ENCODE assay signal across 11 mouse cellular contexts in genomic region chr2:167252057-167252687, GRCm38 (mm10). TPM values are rescaled to one million over a fixed set of nuclear protein-coding genes. Genes with fewer than 3 reads are reported as not detected.
DNase-seq lines count a peak whose midpoint lies in the region; ATAC-seq and TF ChIP-seq lines count a peak whose summit lies in the region.
"Had no signal": no experiment of that assay in that cellular context is flagged by ENCODE, and none has a peak within 500 bp of the region (broad histone marks: within the 10 kb centered on the region; RNA-seq: fewer than 3 reads in every experiment).

No protein-coding gene starts in this region.

- no peak overlapping the region for H3K9ac ChIP-seq in heart, embryonic 15.5 days
- H3K9ac ChIP-seq in heart, postnatal 0 days (replicated peaks; ENCODE audit: low read depth, low read length), result no peak overlapping the region
- no peak overlapping the region for H3K9ac ChIP-seq in stomach, embryonic 14.5 days (replicated peaks; ENCODE audit: low read depth, low read length)
- H3K9ac ChIP-seq: hindbrain, embryonic 15.5 days had no signal

- H3K4me2 ChIP-seq in heart, embryonic 15.5 days, result no peak overlapping the region
- no peak overlapping the region for H3K4me2 ChIP-seq in heart, postnatal 0 days (ENCODE audit: low read depth, low read length)
- H3K4me2 ChIP-seq in stomach, embryonic 14.5 days (replicated peaks; ENCODE audit: low read depth, low read length), result no peak overlapping the region
- H3K4me2 ChIP-seq: hindbrain, embryonic 15.5 days had no signal

- DNase-seq in heart, postnatal 14 days, result no peak
- peak; percentile 28 for DNase-seq in lung, postnatal 14 days
- DNase-seq in lung, postnatal 4 days, result no peak
- DNase-seq in heart, postnatal 0 days (ENCODE audit: low spot score), result no peak
- no peak for DNase-seq in frontal cortex, adult 2 months (ENCODE audit: extremely low spot score in 1 of 2, low spot score in 1 of 2)
- DNase-seq: cerebellum, adult 9-11 months; layer of hippocampus, adult 9-11 months had no signal

- ATAC-seq in heart, embryonic 15.5 days (replicated peaks; ENCODE audit: insufficient number of reproducible peaks, insufficient read depth, low FRiP score, low read depth), result peak; percentile 7; the same call in 1 of the 2 replicates
- peak; percentile 14; the same call in 1 of the 2 replicates for ATAC-seq in heart, postnatal 0 days (ENCODE audit: insufficient read depth, low read depth)
- ATAC-seq in stomach, embryonic 14.5 days (ENCODE audit: insufficient number of reproducible peaks, insufficient read depth, low FRiP score, low read depth), result no peak

- 22% methylated on average over 3 of the region's 3 CpGs for WGBS in heart, embryonic 15.5 days
- 37% methylated on average over 3 of the region's 3 CpGs for WGBS in heart, postnatal 0 days
- WGBS in stomach, embryonic 14.5 days, result 27% methylated on average over 2 of the region's 3 CpGs

- no peaks in the 10 kb centered on the region for H3K36me3 ChIP-seq in heart, embryonic 15.5 days
- no peaks in the 10 kb centered on the region for H3K36me3 ChIP-seq in heart, postnatal 0 days (replicated peaks; ENCODE audit: control insufficient read depth, insufficient read depth, low read length)
- no peaks in the 10 kb centered on the region for H3K36me3 ChIP-seq in stomach, embryonic 14.5 days (ENCODE audit: control insufficient read depth, insufficient read depth, low read length)
- H3K36me3 ChIP-seq: hindbrain, embryonic 15.5 days had no signal

- peaks cover 44% of the 10 kb centered on the region for H3K4me1 ChIP-seq in heart, embryonic 15.5 days (replicated peaks)
- peaks cover 22% of the 10 kb centered on the region; the same call in 1 of the 2 replicates for H3K4me1 ChIP-seq in heart, postnatal 0 days (ENCODE audit: control insufficient read depth, insufficient read depth)
- H3K4me1 ChIP-seq in stomach, embryonic 14.5 days (ENCODE audit: control insufficient read depth, insufficient read depth, low read length), result peaks cover 30% of the 10 kb centered on the region
- H3K4me1 ChIP-seq: hindbrain, embryonic 15.5 days had no signal

- no peak overlapping the region for H3K4me3 ChIP-seq in heart, embryonic 15.5 days
- H3K4me3 ChIP-seq in heart, postnatal 0 days (ENCODE audit: low read depth, low read length), result no peak overlapping the region
- H3K4me3 ChIP-seq in stomach, embryonic 14.5 days (ENCODE audit: low read depth, low read length), result no peak overlapping the region
- H3K4me3 ChIP-seq: hindbrain, embryonic 15.5 days had no signal

- no peaks in the 10 kb centered on the region for H3K9me3 ChIP-seq in heart, embryonic 15.5 days (replicated peaks)
- no peaks in the 10 kb centered on the region for H3K9me3 ChIP-seq in heart, postnatal 0 days (replicated peaks; ENCODE audit: control insufficient read depth, low read length)
- H3K9me3 ChIP-seq in stomach, embryonic 14.5 days (ENCODE audit: control insufficient read depth, low read depth, low read length), result no peaks in the 10 kb centered on the region
- H3K9me3 ChIP-seq: hindbrain, embryonic 15.5 days had no signal

- peak overlapping the region; percentile 45 for H3K27ac ChIP-seq in heart, embryonic 15.5 days
- peak overlapping the region; percentile 38 for H3K27ac ChIP-seq in heart, postnatal 0 days (ENCODE audit: low read depth)
- H3K27ac ChIP-seq in stomach, embryonic 14.5 days (ENCODE audit: low read length), result peak overlapping the region; percentile 66; the same call in 1 of the 2 replicates
- H3K27ac ChIP-seq: hindbrain, embryonic 15.5 days had no signal

- TF ChIP-seq CTCF in heart, postnatal 0 days (IDR thresholded peaks at IDR 0.05; ENCODE audit: low read depth), result no peak

- TF ChIP-seq EP300 in heart, postnatal 0 days (IDR thresholded peaks at IDR 0.05; ENCODE audit: low read depth), result no peak

- intact Hi-C loops in heart, postnatal 14 days (cut with DNase I), result no loop called here

- no peaks in the 10 kb centered on the region for H3K27me3 ChIP-seq in heart, embryonic 15.5 days
- no peaks in the 10 kb centered on the region for H3K27me3 ChIP-seq in heart, postnatal 0 days (ENCODE audit: control insufficient read depth, insufficient read depth, low read length)
- no peaks in the 10 kb centered on the region for H3K27me3 ChIP-seq in stomach, embryonic 14.5 days (ENCODE audit: control insufficient read depth, insufficient read depth, low read length)
- H3K27me3 ChIP-seq: hindbrain, embryonic 15.5 days had no signal

RNA-seq across cellular contexts. Expression of gene Ptgis, which starts 11.8 kb away (rescaled TPM):
- 22.5 and 25.7 TPM in 2 replicates for polyA plus RNA-seq in heart, embryonic 15.5 days (2015; fragmentation: Nextera tagmentation; extraction: Ambion mirVana)
- total RNA-seq in heart, postnatal 14 days (2021), result 10 to 100 TPM; 24.5 to 25.5 TPM
- total RNA-seq in heart, postnatal 0 days (2014; rRNA removed; ENCODE audit: low replicate concordance), result 38.6 and 60.0 TPM in 2 replicates
- 20.8 and 22.6 TPM in 2 replicates for polyA plus RNA-seq in heart, postnatal 0 days (2015; fragmentation: Nextera tagmentation; extraction: Ambion mirVana)
- polyA plus RNA-seq in stomach, embryonic 14.5 days (2014; fragmentation: Nextera tagmentation; extraction: Ambion mirVana), result 26.6 and 28.1 TPM in 2 replicates
- 1.7 and 2.0 TPM in 2 replicates for polyA plus RNA-seq in frontal cortex, adult 2 months (2012; rRNA removed)
- total RNA-seq: megakaryocyte-erythroid progenitor cell, adult 5-6 weeks had no signal
